Mouse (Mus musculus) olfactory bulb, adult 2 months (tissue): ENCODE measurements around the gene Arhgef19. TPM values are rescaled to one million over a fixed set of nuclear protein-coding genes. Genes with fewer than 3 reads are reported as not detected.
A peak's percentile ranks its signal among the peaks of the same experiment; 100 is the strongest.

ENCODE experiments used
- H3K27ac ChIP-seq: fragments of 200-500 bp; 2 replicates; pipeline ENCODE4 v1.5.1; 2012; ENCODE audit warnings: low read depth, low read length; ENCODE audit not compliant: insufficient read depth
- H3K4me1 ChIP-seq: fragments of 200-500 bp; 2 replicates; pipeline ENCODE4 v1.6.1; 2012; ENCODE audit warnings: low read length; ENCODE audit not compliant: control insufficient read depth, insufficient read depth
- H3K4me3 ChIP-seq: fragments of 200-500 bp; 2 replicates; pipeline ENCODE4 v1.5.1; 2012; ENCODE audit warnings: mild to moderate bottlenecking, low read depth, low read length, moderate library complexity; ENCODE audit not compliant: insufficient read depth
- CTCF ChIP-seq: fragments of 200-500 bp; IDR thresholded peaks from 2 replicates; pipeline ENCODE4 v1.5.1; 2012; ENCODE audit warnings: low read depth, mild to moderate bottlenecking, low read length, moderate library complexity; ENCODE audit not compliant: insufficient read depth
- POLR2A ChIP-seq: fragments of 200-500 bp; IDR thresholded peaks from 2 replicates; pipeline ENCODE4 v1.6.1; 2012; ENCODE audit warnings: mild to moderate bottlenecking, low read depth, low read length, moderate library complexity; ENCODE audit not compliant: insufficient read depth
- WGBS: fragments of 180-500 bp; shearing (Covaris S2); methylation state at CpG from one replicate; pipeline ENCODE4 v1.1.7; 2018; 5-methylcytosine and 5-hydroxymethylcytosine counted together
- polyA plus RNA-seq: library from polyadenylated mRNA; stranded (reverse); fragments of >200 nt; gene quantifications from 2 replicates; pipeline ENCODE4 v1.2.4, GENCODE M21; 2012; ENCODE audit warnings: low replicate concordance; ENCODE audit not compliant: missing spikeins, insufficient read depth, insufficient read length

The Arhgef19 gene
- polyA plus RNA-seq, 1 experiment, result not detected

GRCm38 (mm10) chr4:141285128-141285527, 45.8 kb downstream of the Arhgef19 start:
- H3K4me1 ChIP-seq, result no peaks in the 10 kb centered on the region
- TF ChIP-seq CTCF (no peak), POLR2A (no peak)

DNA sequence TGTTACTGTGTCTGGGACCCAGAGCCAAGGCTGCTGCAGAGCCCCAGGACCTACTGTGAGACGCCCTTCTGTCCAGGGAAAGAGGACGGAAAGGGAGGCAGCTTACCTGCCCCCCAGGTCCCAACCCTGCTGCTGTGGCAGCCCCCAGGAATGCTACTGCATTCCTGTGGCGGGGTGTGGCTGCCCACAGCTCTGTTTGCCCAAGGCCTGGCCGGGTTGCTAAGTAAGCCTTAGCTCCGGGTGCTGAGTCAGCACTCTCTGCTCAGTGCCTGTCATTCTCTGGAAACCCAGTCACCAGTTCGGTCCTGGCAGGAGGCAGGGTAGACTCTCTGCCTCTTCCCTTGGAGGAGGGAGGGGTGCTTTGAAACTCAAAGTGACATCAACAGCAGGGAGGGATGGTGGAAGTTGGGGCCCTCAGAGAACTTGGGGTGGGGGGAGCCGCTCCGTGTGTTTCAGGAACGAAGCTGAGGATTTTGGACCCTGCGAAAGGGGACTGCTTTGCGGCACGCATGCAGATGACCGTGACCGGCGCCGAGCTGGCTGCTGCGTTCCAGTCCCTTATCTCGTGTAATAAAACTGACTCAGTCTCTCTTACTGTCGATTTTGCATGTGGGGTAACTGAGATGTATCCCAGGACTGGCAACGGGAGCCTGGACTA, 47.7 kb downstream of the Arhgef19 start:
- 50% methylated on average over 20 of the region's 20 CpGs for WGBS
- peaks cover 8% of the 10 kb centered on the region for H3K4me1 ChIP-seq
- no peak overlapping the region for H3K4me3 ChIP-seq
- H3K27ac ChIP-seq, result no peak overlapping the region
- TF ChIP-seq CTCF (no peak), POLR2A (no peak)

More at GRCm38 (mm10) chr4:141285128-141285527, 45.8 kb downstream of the Arhgef19 start:
- 44% methylated on average over 8 of the region's 8 CpGs for WGBS
- H3K27ac ChIP-seq, result no peak overlapping the region
- no peak overlapping the region for H3K4me3 ChIP-seq

DNA sequence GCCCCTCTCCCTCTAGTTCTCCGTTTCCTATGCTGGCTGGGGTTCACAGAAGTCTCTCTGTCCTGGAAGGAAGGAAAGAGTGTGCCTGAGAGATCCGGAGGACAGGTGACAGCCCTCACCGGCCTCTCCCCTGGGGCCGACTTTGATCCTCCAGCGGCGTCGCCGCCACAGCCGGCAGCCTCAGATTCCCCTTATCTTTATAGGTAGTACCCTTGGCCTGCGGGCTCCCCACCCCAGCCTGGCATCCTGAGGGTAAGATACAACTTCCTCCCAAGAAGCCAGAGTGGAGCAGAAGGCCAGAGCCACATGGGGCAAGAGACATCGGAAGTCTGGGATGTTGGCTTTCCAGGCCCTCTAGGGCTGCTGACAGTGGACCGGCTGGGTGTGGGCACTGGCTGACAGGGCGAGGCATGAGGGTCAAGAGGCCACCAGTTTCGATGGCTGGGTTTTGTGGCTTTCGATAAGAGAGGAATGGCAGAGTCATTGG, 48.3 kb downstream of the Arhgef19 start:
- Histone ChIP-seq H3K4me3 (no peak overlapping the region), H3K27ac (no peak overlapping the region), H3K4me1 (peaks cover 12% of the 10 kb centered on the region)
- WGBS, result 58% methylated on average over 15 of the region's 15 CpGs
- no peak for TF ChIP-seq CTCF
- TF ChIP-seq POLR2A, result no peak

- no peak for TF ChIP-seq CTCF
- no peak for TF ChIP-seq POLR2A
- Histone ChIP-seq H3K27ac (no peak overlapping the region), H3K4me3 (no peak overlapping the region), H3K4me1 (peaks cover 12% of the 10 kb centered on the region)
- WGBS, result 83% methylated on average over 8 of the region's 8 CpGs
These were observed 48.9 kb downstream of the Arhgef19 start for GRCm38 (mm10) chr4:141288152-141288551.

DNA sequence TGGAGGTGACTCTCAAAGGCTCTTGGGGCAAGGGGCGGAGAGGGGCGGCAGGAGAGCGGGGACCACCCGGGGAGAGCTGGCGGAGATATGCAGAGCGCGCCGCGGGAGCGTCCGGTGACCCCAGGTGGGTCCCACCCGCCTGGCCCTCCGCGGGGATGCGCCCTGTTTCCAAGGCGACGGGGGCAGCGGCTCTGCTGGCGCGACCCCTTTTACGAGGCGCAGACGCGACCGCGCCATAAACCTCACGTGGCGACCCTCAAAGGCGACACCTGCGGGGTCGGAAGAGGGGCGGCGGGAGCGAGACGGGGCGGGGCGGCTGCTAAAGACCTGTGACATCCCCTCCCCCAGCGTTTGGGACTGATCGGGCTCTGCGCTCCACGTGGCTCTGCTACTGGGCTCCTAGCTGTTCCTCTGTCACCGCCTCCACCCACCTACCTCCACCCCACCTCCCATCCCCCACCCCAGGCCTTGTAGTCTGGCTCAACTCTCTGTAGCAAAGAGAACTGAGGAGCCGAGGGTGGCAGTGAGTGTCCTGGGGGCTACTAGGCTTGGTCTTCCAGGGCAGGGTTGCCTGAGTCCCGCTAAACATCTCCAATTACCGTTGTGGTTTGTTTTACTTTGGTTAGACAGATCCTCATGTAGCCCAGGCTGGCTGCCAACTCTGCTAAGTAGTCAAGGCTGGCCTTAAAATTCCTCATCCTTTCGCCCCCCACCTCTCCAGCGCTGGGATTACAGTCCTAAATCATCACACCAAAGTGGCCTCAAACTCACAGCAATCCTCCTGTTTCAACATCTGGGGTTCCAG, 52.5 kb downstream of the Arhgef19 start:
- 5% methylated on average over 38 of the region's 47 CpGs for WGBS
- no peak for TF ChIP-seq CTCF
- TF ChIP-seq POLR2A, result no peak
- H3K4me3 ChIP-seq, result peak overlapping the region; percentile 34
- H3K4me1 ChIP-seq, result peaks cover 12% of the 10 kb centered on the region
- H3K27ac ChIP-seq, result no peak overlapping the region

DNA sequence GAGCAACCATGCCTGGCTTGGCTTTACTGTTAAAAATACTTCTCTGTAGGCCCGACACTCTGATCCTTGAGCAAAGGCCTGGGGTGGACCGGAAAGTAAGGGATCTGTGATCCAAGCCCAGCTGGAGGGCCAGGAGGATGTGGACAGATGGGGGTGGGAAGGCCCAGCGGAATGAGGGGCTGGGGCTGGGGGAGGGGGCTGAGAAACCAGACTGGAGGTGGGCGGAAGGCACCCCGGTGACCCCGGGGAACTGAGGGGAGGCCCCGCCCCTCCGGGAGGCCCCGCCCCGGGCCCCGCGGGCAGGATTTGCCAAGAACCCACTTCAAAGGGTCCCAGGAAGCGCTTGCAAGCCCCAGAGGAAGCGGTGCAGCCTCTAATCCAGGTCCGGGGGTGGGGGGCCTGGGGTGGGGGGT, 56.5 kb downstream of the Arhgef19 start:
- Histone ChIP-seq H3K4me1 (peaks cover 12% of the 10 kb centered on the region), H3K4me3 (no peak overlapping the region), H3K27ac (no peak overlapping the region)
- 25% methylated on average over 15 of the region's 15 CpGs for WGBS
- TF ChIP-seq POLR2A (no peak), CTCF (no peak)

- H3K27ac ChIP-seq, result no peak overlapping the region
- no peak overlapping the region for H3K4me3 ChIP-seq
- peaks cover 16% of the 10 kb centered on the region for H3K4me1 ChIP-seq
- no peak for TF ChIP-seq POLR2A
- no peak for TF ChIP-seq CTCF
- 91% methylated on average over 7 of the region's 7 CpGs for WGBS
These were observed 58.6 kb downstream of the Arhgef19 start for GRCm38 (mm10) chr4:141297934-141298333.

DNA sequence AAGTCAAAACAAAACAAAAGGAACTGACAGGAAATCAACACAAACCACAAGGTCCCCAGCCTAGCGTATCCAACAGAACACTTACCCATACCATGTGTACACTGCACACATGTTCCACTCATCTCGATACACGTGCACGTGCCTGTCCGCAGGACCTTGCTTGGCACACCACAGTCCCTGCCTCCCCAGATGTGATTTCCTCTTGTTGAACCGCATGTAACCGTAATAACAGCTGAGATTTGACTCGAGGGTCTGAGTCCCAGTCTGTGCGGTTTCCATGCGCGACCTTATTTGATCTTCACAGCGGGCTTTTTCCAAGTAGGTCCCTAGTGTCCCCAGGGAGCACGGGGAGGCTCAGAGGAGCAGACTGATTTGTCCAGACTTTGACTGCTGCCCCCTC, 60.1 kb downstream of the Arhgef19 start:
- WGBS, result 79% methylated on average over 13 of the region's 13 CpGs
- Histone ChIP-seq H3K4me1 (peaks cover 16% of the 10 kb centered on the region), H3K4me3 (no peak overlapping the region), H3K27ac (no peak overlapping the region)
- no peak for TF ChIP-seq CTCF

DNA sequence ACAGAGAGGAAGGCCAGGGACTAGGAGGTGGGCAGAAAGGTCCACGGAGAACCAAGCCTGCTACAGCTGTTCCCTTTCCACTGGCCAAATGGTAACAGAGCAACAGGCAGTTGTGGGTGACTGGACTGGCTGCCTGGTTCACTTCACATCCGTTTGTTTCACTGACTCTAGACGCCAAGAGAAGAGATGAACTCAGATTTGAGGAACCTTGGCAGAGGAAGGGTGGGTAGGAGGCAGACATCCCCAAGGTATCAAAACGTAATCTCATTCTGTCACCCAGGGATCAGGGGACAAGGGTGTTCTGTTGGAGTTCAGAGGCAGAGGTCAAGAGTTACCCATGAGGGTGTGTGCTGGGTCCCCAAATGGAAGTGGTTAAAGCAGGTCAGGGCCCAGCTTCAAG, 60.9 kb downstream of the Arhgef19 start:
- H3K4me1 ChIP-seq, result peaks cover 16% of the 10 kb centered on the region
- WGBS, result 78% methylated on average over 4 of the region's 4 CpGs
- H3K27ac ChIP-seq, result no peak overlapping the region
- no peak overlapping the region for H3K4me3 ChIP-seq
- TF ChIP-seq CTCF, result no peak
- TF ChIP-seq POLR2A, result no peak
